Mouse (Mus musculus) gastrocnemius, postnatal 25 days (tissue): ENCODE results near the gene Mxd3. TPM values are rescaled to one million over a fixed set of nuclear protein-coding genes. Genes with fewer than 3 reads are reported as not detected.

ENCODE experiments used
- total RNA-seq, 2 experiments: library from RNA; stranded (reverse); gene quantifications; 1 replicate in 1 of 2; 2 replicates in 1 of 2; pipeline ENCODE4 v1.2.3; 2021

Gene Mxd3
- total RNA-seq, 2 experiments from 2014 or later, result 0.72 to 1.5 TPM

Other genes starting within 250 kb of the Mxd3 start
- gene Uimc1, start 229.5 kb downstream of the Mxd3 start, total RNA-seq, result 10 to 100 TPM; 12.4 to 12.6 TPM
- 10 to 100 TPM in 1 of 2 experiments, 1 to 10 TPM in 1; 8.9 to 13.4 TPM for gene Zfp346, start 224.5 kb downstream of the Mxd3 start, total RNA-seq
- gene Gm17617, start 196.3 kb downstream of the Mxd3 start, total RNA-seq, result not detected
- gene Fgfr4, start 177.2 kb downstream of the Mxd3 start, total RNA-seq, result 1 to 10 TPM; 2.4 to 3.1 TPM
- gene Nsd1, start 120.0 kb downstream of the Mxd3 start, total RNA-seq, result 10 to 100 TPM; 46.0 to 51.2 TPM
- gene Prelid1, start 9.3 kb downstream of the Mxd3 start, total RNA-seq, result 10 to 100 TPM; 23.9 to 30.5 TPM
- gene Rab24, start 7.9 kb downstream of the Mxd3 start, total RNA-seq, result 10 to 100 TPM; 29.0 to 30.2 TPM
- 10 to 100 TPM; 35.1 to 35.7 TPM for gene Lman2, start 33.0 kb upstream of the Mxd3 start, total RNA-seq
- gene Rgs14, start 39.9 kb upstream of the Mxd3 start, total RNA-seq, result under 1 TPM; 0.15 to 0.35 TPM
- not detected for gene Slc34a1, start 68.4 kb upstream of the Mxd3 start, total RNA-seq
- gene Pfn3, start 85.4 kb upstream of the Mxd3 start, total RNA-seq, result not detected
- not detected for gene F12, start 97.0 kb upstream of the Mxd3 start, total RNA-seq
- 10 to 100 TPM in 1 of 2 experiments, 1 to 10 TPM in 1; 9.3 to 10.2 TPM for gene Grk6, start 115.2 kb upstream of the Mxd3 start, total RNA-seq
- gene Prr7, start 134.4 kb upstream of the Mxd3 start, total RNA-seq, result under 1 TPM; 0.51 to 0.79 TPM
- 10 to 100 TPM; 10.3 to 16.1 TPM for gene Dbn1, start 158.3 kb upstream of the Mxd3 start, total RNA-seq
- gene Pdlim7, start 183.9 kb upstream of the Mxd3 start, total RNA-seq, result 100 to 1,000 TPM; 544 to 627 TPM
- 1 to 10 TPM in 1 of 2 experiments, under 1 TPM in 1; 1.00 to 1.0 TPM for gene Dok3, start 199.5 kb upstream of the Mxd3 start, total RNA-seq
- gene Ddx41, start 206.8 kb upstream of the Mxd3 start, total RNA-seq, result 1 to 10 TPM; 8.1 to 9.0 TPM
- 10 to 100 TPM; 11.4 to 11.7 TPM for gene Fam193b, start 241.3 kb upstream of the Mxd3 start, total RNA-seq
- gene Tmed9, start 243.9 kb upstream of the Mxd3 start, total RNA-seq, result 10 to 100 TPM; 70.8 to 73.1 TPM